Mouse (Mus musculus): ENCODE results near the gene Ttll4. TPM values are rescaled to one million over a fixed set of nuclear protein-coding genes. Genes with fewer than 3 reads are reported as not detected.
A peak's percentile ranks its signal among the peaks of the same experiment; 100 is the strongest.

Ttll4 gene
- total RNA-seq, 2 experiments from 2014 or later, result 15.1 to 33.5 TPM

- intact Hi-C loops (cut with DNase I), result no loop called here
- no peak for DNase-seq (ENCODE audit: low spot score in 2 of 2)
Observed at GRCm38 (mm10) chr1:74704156-74704555, 42.6 kb downstream of the Ttll4 start.

- no peak for DNase-seq (ENCODE audit: low spot score in 2 of 2)
- intact Hi-C loops (cut with DNase I), result no loop called here
Observed at GRCm38 (mm10) chr1:74705016-74705415, 43.5 kb downstream of the Ttll4 start.

GRCm38 (mm10) chr1:74709566-74709965 is 48.0 kb downstream of the Ttll4 start:
- DNase-seq (ENCODE audit: low spot score in 2 of 2), result no peak
- intact Hi-C loops (cut with DNase I), result no loop called here

GRCm38 (mm10) chr1:74712046-74712445 is 50.5 kb downstream of the Ttll4 start:
- intact Hi-C loops (cut with DNase I), result no loop called here
- no peak for DNase-seq (ENCODE audit: low spot score in 2 of 2)

- DNase-seq (ENCODE audit: low spot score in 2 of 2), result no peak
- intact Hi-C loops (cut with DNase I), result no loop called here
Observed at GRCm38 (mm10) chr1:74712461-74713098, 51.0 kb downstream of the Ttll4 start.

- peak in 1 of 2 experiments; percentile 30 for DNase-seq (ENCODE audit: low spot score in 2 of 2)
- intact Hi-C loops (cut with DNase I), result no loop called here
Observed at GRCm38 (mm10) chr1:74713099-74713858, 51.7 kb downstream of the Ttll4 start, which contains the start of gene Cyp27a1. Gene Cyp27a1 (plus strand): TSS chr1:74713574.

GRCm38 (mm10) chr1:74713859-74714730 is 52.5 kb downstream of the Ttll4 start:
- intact Hi-C loops (cut with DNase I), result no loop called here
- no peak for DNase-seq (ENCODE audit: low spot score in 2 of 2)

GRCm38 (mm10) chr1:74714967-74715366 is 53.4 kb downstream of the Ttll4 start:
- DNase-seq (ENCODE audit: low spot score in 2 of 2), result no peak
- intact Hi-C loops (cut with DNase I), result no loop called here

- intact Hi-C loops (cut with DNase I), result no loop called here
Observed at GRCm38 (mm10) chr1:74715468-74715867, 53.9 kb downstream of the Ttll4 start.

GRCm38 (mm10) chr1:74715886-74716285 is 54.3 kb downstream of the Ttll4 start:
- no peak for DNase-seq (ENCODE audit: low spot score in 2 of 2)
- intact Hi-C loops (cut with DNase I), result no loop called here

More at GRCm38 (mm10) chr1:74715468-74715867, 53.9 kb downstream of the Ttll4 start:
- no peak for DNase-seq (ENCODE audit: low spot score in 2 of 2)

GRCm38 (mm10) chr1:74718113-74718512 is 56.6 kb downstream of the Ttll4 start:
- DNase-seq (ENCODE audit: low spot score in 2 of 2), result no peak
- intact Hi-C loops (cut with DNase I), result no loop called here

GRCm38 (mm10) chr1:74719281-74719680 is 57.7 kb downstream of the Ttll4 start:
- intact Hi-C loops (cut with DNase I), result no loop called here
- DNase-seq (ENCODE audit: low spot score in 2 of 2), result no peak

- intact Hi-C loops (cut with DNase I), result no loop called here
- no peak for DNase-seq (ENCODE audit: low spot score in 2 of 2)
Observed at GRCm38 (mm10) chr1:74721657-74722056, 60.1 kb downstream of the Ttll4 start.

GRCm38 (mm10) chr1:74723748-74724147 is 62.2 kb downstream of the Ttll4 start:
- no peak for DNase-seq (ENCODE audit: low spot score in 2 of 2)
- intact Hi-C loops (cut with DNase I), result no loop called here

GRCm38 (mm10) chr1:74726114-74726513 is 64.6 kb downstream of the Ttll4 start:
- intact Hi-C loops (cut with DNase I), result no loop called here
- no peak for DNase-seq (ENCODE audit: low spot score in 2 of 2)

- intact Hi-C loops (cut with DNase I), result no loop called here
- DNase-seq (ENCODE audit: low spot score in 2 of 2), result no peak
Observed at GRCm38 (mm10) chr1:74726674-74727073, 65.1 kb downstream of the Ttll4 start.

- no peak for DNase-seq (ENCODE audit: low spot score in 2 of 2)
- intact Hi-C loops (cut with DNase I), result no loop called here
Observed at GRCm38 (mm10) chr1:74728446-74728845, 66.9 kb downstream of the Ttll4 start.

GRCm38 (mm10) chr1:74736977-74737376 is 75.4 kb downstream of the Ttll4 start:
- intact Hi-C loops (cut with DNase I), result no loop called here

GRCm38 (mm10) chr1:74737500-74737899 is 76.0 kb downstream of the Ttll4 start:
- DNase-seq (ENCODE audit: low spot score in 2 of 2), result no peak
- intact Hi-C loops (cut with DNase I), result no loop called here

More at GRCm38 (mm10) chr1:74736977-74737376, 75.4 kb downstream of the Ttll4 start:
- no peak for DNase-seq (ENCODE audit: low spot score in 2 of 2)

- intact Hi-C loops (cut with DNase I), result no loop called here
- DNase-seq (ENCODE audit: low spot score in 2 of 2), result no peak
Observed at GRCm38 (mm10) chr1:74740846-74741245, 79.3 kb downstream of the Ttll4 start.
